Mouse (Mus musculus) brain, embryonic 14.5 days (tissue): ENCODE measurements around the gene 1700020L24Rik.

Experiments
- CTCF ChIP-seq: fragments of 200-500 bp; IDR thresholded peaks from 2 replicates; pipeline ENCODE4 v1.5.1; 2012; ENCODE audit warnings: inconsistent platforms, mild to moderate bottlenecking, moderate library complexity, borderline replicate concordance; ENCODE audit not compliant: insufficient read depth, insufficient read length; ENCODE audit errors: extremely low read depth
- POLR2A ChIP-seq: fragments of 200-500 bp; IDR thresholded peaks from 2 replicates; pipeline ENCODE4 v1.6.1; 2012; ENCODE audit warnings: mild to moderate bottlenecking, inconsistent platforms, borderline replicate concordance; ENCODE audit not compliant: poor library complexity, insufficient read depth, insufficient read length, severe bottlenecking; ENCODE audit errors: extremely low read depth

DNA sequence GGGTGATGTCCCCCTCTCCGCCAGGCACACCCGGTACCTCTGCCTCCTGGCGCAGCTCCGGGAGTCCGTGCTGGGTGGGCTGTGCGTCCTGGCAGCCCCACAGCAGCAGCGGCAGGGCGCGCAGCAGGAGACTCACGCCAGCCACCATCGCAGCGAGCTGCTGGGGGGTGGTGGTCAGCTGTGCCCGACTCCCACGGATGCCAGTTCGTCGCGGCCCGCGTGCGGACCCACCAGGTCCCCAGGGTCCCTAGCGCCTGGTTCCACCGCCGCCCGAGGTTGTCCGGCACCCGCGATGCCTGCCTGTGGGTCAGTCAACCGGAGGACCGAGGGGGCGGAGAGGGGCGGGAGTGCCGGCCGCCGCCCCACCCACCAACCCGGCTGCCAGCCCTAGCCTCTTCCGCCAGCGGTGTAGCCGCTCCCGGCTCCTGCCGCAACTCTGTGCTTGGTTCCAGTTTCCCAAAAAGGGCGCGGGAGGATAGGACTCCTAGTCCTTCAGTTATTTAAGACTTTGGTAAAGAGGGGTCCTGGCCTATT lies 25.3 kb downstream of the 1700020L24Rik start, which contains the start of gene Mmp28:
- TF ChIP-seq CTCF (no peak), POLR2A (no peak)
